Mouse (Mus musculus) cortical plate, adult 2 months (tissue): ENCODE results near the gene 6430571L13Rik.

Experiments
- CTCF ChIP-seq: fragments of 200-500 bp; IDR thresholded peaks from 2 replicates; pipeline ENCODE4 v1.5.1; 2011; ENCODE audit warnings: mild to moderate bottlenecking, control low read depth, low read length; ENCODE audit not compliant: insufficient read depth; ENCODE audit errors: extremely low read depth
- POLR2A ChIP-seq: fragments of 200-500 bp; IDR thresholded peaks from 2 replicates; pipeline ENCODE4 v1.6.1; 2011; ENCODE audit warnings: mild to moderate bottlenecking, low read length, control low read depth; ENCODE audit not compliant: insufficient read depth; ENCODE audit errors: extremely low read depth

DNA sequence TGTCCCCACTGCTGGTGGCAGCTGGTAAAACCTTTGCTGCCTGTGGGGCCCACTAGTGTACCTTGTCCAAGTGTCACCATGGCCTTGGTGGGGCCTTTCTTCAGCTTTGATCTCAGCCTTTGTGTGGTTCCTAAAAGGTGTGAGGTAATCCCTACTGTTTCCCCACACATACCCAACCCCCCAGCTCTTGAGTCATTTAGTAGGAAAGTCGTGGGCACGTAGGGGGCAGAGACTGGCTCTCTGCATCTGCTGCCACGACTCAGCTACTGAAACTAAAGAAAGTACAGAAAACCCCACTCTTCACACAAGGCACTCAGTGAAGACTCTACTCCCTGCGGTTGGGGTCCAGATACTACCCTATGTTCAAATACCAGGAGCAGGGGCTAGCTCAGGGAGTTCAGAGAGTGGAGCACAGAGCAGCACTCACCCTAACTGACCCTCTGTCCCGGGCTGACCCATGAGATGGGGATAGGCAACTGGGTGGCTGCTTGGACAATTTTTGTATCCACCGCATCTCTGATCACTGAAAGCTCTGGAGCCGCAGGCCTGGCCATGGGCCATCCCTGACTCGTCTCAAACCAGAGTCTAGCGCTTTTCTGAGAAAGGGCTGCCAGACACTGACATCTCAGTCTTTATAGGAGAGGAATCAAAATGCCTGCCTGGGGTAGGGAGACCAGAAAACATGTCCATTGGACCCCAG is 37.1 kb upstream of the 6430571L13Rik start:
- TF ChIP-seq CTCF (no peak), POLR2A (no peak)
